Mouse (Mus musculus) myocyte (in vitro differentiated cells): ENCODE data around the gene Baz2b. TPM values are rescaled to one million over a fixed set of nuclear protein-coding genes. Genes with fewer than 3 reads are reported as not detected.
A peak's percentile ranks its signal among the peaks of the same experiment; 100 is the strongest.

ENCODE experiments used
- H3K27me3 ChIP-seq: one replicate; pipeline ENCODE4 v1.6.1; 2011; ENCODE audit not compliant: control insufficient read depth, insufficient read depth, insufficient read length
- H3K36me3 ChIP-seq: one replicate; pipeline ENCODE4 v1.6.1; 2011; ENCODE audit not compliant: control insufficient read depth, insufficient read depth
- H3K4me2 ChIP-seq: one replicate; pipeline ENCODE4 v1.6.1; 2011; ENCODE audit warnings: low read depth, control low read depth
- H3K4me3 ChIP-seq: one replicate; pipeline ENCODE4 v1.5.1; 2011; ENCODE audit warnings: mild to moderate bottlenecking, control low read depth, moderate library complexity
- H3K79me2 ChIP-seq: one replicate; pipeline ENCODE4 v1.6.1; 2011; ENCODE audit not compliant: control insufficient read depth, insufficient read depth
- H3ac ChIP-seq: one replicate; pipeline ENCODE4 v1.6.1; 2011; ENCODE audit not compliant: control insufficient read depth, insufficient read length
- CEBPB ChIP-seq: IDR thresholded peaks from 2 replicates; pipeline ENCODE4 v1.6.1; 2011; ENCODE audit warnings: mild to moderate bottlenecking, moderate library complexity; ENCODE audit not compliant: poor library complexity, insufficient read depth, severe bottlenecking
- E2F4 ChIP-seq: IDR thresholded peaks from one replicate; pipeline ENCODE4 v1.6.1; 2011; ENCODE audit warnings: mild to moderate bottlenecking, control low read depth, moderate library complexity; ENCODE audit not compliant: insufficient read depth
- MAX ChIP-seq: IDR thresholded peaks from one replicate; pipeline ENCODE4 v1.6.1; 2011; ENCODE audit warnings: low read depth, mild to moderate bottlenecking, control low read depth
- MYOD1 ChIP-seq, 3 experiments: IDR thresholded peaks; one replicate each; pipeline ENCODE4 v1.6.1; 2011; ENCODE audit warnings: control low read depth in 2 of 3, low read depth in 2 of 3, mild to moderate bottlenecking in 2 of 3, moderate library complexity in 1 of 3; ENCODE audit not compliant: insufficient read length in 2 of 3, control insufficient read depth in 1 of 3
- MYOG ChIP-seq, 3 experiments: IDR thresholded peaks; one replicate each; pipeline ENCODE4 v1.6.1; 2011; ENCODE audit warnings: control low read depth in 2 of 3, low read depth in 2 of 3, mild to moderate bottlenecking in 2 of 3; ENCODE audit not compliant: insufficient read length in 2 of 3, control insufficient read depth in 1 of 3, insufficient read depth in 1 of 3
- POLR2A ChIP-seq: IDR thresholded peaks from one replicate; pipeline ENCODE4 v1.6.1; 2011; ENCODE audit warnings: low read depth, mild to moderate bottlenecking, control low read depth, moderate library complexity; ENCODE audit not compliant: insufficient read length
- POLR2AphosphoS2 ChIP-seq: IDR thresholded peaks from one replicate; pipeline ENCODE4 v1.6.1; 2011; ENCODE audit warnings: low read depth, control low read depth; ENCODE audit not compliant: insufficient read length
- REST ChIP-seq: IDR thresholded peaks from one replicate; pipeline ENCODE4 v1.6.1; 2011; ENCODE audit warnings: mild to moderate bottlenecking, control low read depth, moderate library complexity; ENCODE audit not compliant: insufficient read depth, insufficient read length
- SRF ChIP-seq: IDR thresholded peaks from one replicate; pipeline ENCODE4 v1.6.1; 2011; ENCODE audit warnings: low read depth; ENCODE audit not compliant: control insufficient read depth, insufficient read length
- TCF12 ChIP-seq: IDR thresholded peaks from one replicate; pipeline ENCODE4 v1.6.1; 2011; ENCODE audit warnings: mild to moderate bottlenecking, control low read depth; ENCODE audit not compliant: poor library complexity, insufficient read depth, severe bottlenecking
- TCF3 ChIP-seq: IDR thresholded peaks from one replicate; pipeline ENCODE4 v1.6.1; 2011; ENCODE audit warnings: low read depth, control low read depth; ENCODE audit not compliant: insufficient read length
- USF1 ChIP-seq: IDR thresholded peaks from one replicate; pipeline ENCODE4 v1.6.1; 2011; ENCODE audit warnings: low read depth, mild to moderate bottlenecking, control low read depth, moderate library complexity
- polyA plus RNA-seq: library from polyadenylated mRNA; unstranded; fragments of >200 nt; fragmentation: generic; extraction: Trizol; gene quantifications from one replicate; pipeline ENCODE4 v1.2.1, GENCODE M21; 2012; ENCODE audit warnings: missing spikeins

Baz2b gene
- polyA plus RNA-seq, 1 experiment: 11.8 TPM

- H3ac ChIP-seq: no peak overlapping the region
- no peaks in the 10 kb centered on the region for H3K36me3 ChIP-seq
- TF ChIP-seq MAX (no peak), SRF (no peak), MYOD1 (IDR thresholded peaks at IDR 0.05; ENCODE audit: control insufficient read depth in 1 of 3, insufficient read length in 2 of 3, low read depth in 2 of 3) (peak in 2 of 3 experiments; percentile 19 to 53), USF1 (peak; percentile 68), POLR2A (no peak), TCF3 (no peak), REST (no peak), CEBPB (no peak), MYOG (IDR thresholded peaks at IDR 0.05; ENCODE audit: control insufficient read depth in 1 of 3, insufficient read depth in 1 of 3, insufficient read length in 2 of 3, low read depth in 2 of 3) (no peak), E2F4 (no peak), TCF12 (no peak), POLR2AphosphoS2 (no peak)
- peak overlapping the region; percentile 19 for H3K4me2 ChIP-seq
- no peak overlapping the region for H3K4me3 ChIP-seq
- H3K27me3 ChIP-seq: no peaks in the 10 kb centered on the region
- H3K79me2 ChIP-seq: peaks cover 19% of the 10 kb centered on the region
Measured at GRCm38 (mm10) chr2:60050667-60051460, 158.8 kb downstream of the Baz2b start.

DNA sequence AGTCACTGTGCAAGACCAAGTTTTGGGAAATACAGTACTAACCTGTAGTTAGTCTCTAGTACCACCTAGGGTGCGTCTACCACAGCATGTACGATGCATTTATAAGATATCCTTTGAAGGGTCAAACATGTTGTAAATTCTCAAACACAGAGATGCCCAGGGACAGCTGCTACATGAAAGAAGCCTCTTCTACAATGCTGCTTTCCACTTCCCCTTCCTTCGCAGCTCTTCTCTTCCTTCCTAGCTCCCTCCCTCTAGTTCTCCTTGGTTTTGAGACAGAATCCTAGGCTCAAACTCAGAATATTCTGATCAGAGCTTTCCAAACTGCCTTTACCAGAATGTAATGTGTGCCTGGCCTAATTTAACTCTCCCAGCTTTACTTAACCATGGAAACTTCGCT is 159.8 kb downstream of the Baz2b start:
- Histone ChIP-seq H3K4me2 (no peak overlapping the region), H3ac (no peak overlapping the region), H3K27me3 (no peaks in the 10 kb centered on the region), H3K36me3 (no peaks in the 10 kb centered on the region), H3K79me2 (peaks cover 14% of the 10 kb centered on the region), H3K4me3 (no peak overlapping the region)
- no peak for TF ChIP-seq POLR2AphosphoS2
- TF ChIP-seq USF1: no peak
- no peak for TF ChIP-seq TCF3
- no peak for TF ChIP-seq REST
- no peak for TF ChIP-seq CEBPB
- TF ChIP-seq MYOD1 (IDR thresholded peaks at IDR 0.05; ENCODE audit: control insufficient read depth in 1 of 3, insufficient read length in 2 of 3, low read depth in 2 of 3): no peak
- TF ChIP-seq MYOG (IDR thresholded peaks at IDR 0.05; ENCODE audit: control insufficient read depth in 1 of 3, insufficient read depth in 1 of 3, insufficient read length in 2 of 3, low read depth in 2 of 3): no peak
- no peak for TF ChIP-seq TCF12
- no peak for TF ChIP-seq E2F4
- TF ChIP-seq POLR2A: no peak
- TF ChIP-seq SRF: no peak
- no peak for TF ChIP-seq MAX

DNA sequence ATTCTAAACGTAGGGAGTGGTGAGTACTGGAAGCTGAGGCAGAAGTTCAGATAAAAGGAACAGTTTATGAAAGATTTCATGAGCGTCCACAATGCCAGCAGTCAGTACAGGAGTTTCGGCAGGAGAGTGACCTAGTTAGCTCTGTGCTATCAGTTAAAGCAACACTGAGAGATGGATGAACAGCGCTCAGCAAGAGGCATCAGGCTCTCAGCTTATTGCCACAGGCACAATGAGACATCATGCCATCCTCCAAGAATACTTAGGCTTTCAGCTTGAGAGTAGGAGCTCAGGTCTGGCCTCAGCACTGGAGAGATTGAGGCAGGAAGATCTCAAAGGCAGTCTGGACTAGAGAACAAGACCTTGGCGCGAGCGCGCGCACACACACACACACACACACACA is 160.3 kb downstream of the Baz2b start:
- Histone ChIP-seq H3K36me3 (no peaks in the 10 kb centered on the region), H3K27me3 (no peaks in the 10 kb centered on the region), H3K4me2 (no peak overlapping the region), H3K4me3 (no peak overlapping the region), H3ac (no peak overlapping the region), H3K79me2 (peaks cover 10% of the 10 kb centered on the region)
- no peak for TF ChIP-seq MAX
- TF ChIP-seq E2F4: no peak
- no peak for TF ChIP-seq POLR2A
- TF ChIP-seq MYOG (IDR thresholded peaks at IDR 0.05; ENCODE audit: control insufficient read depth in 1 of 3, insufficient read depth in 1 of 3, insufficient read length in 2 of 3, low read depth in 2 of 3): no peak
- no peak for TF ChIP-seq TCF12
- TF ChIP-seq POLR2AphosphoS2: no peak
- no peak for TF ChIP-seq CEBPB
- no peak for TF ChIP-seq MYOD1 (IDR thresholded peaks at IDR 0.05; ENCODE audit: control insufficient read depth in 1 of 3, insufficient read length in 2 of 3, low read depth in 2 of 3)
- TF ChIP-seq SRF: no peak
- no peak for TF ChIP-seq USF1
- no peak for TF ChIP-seq REST
- TF ChIP-seq TCF3: no peak

GRCm38 (mm10) chr2:60045995-60046394 is 163.6 kb downstream of the Baz2b start:
- no peaks in the 10 kb centered on the region for H3K36me3 ChIP-seq
- no peak overlapping the region for H3K4me2 ChIP-seq
- H3K79me2 ChIP-seq: no peaks in the 10 kb centered on the region
- H3ac ChIP-seq: no peak overlapping the region
- TF ChIP-seq REST (no peak), POLR2AphosphoS2 (no peak), USF1 (no peak), MAX (no peak), MYOG (IDR thresholded peaks at IDR 0.05; ENCODE audit: control insufficient read depth in 1 of 3, insufficient read depth in 1 of 3, insufficient read length in 2 of 3, low read depth in 2 of 3) (no peak), POLR2A (no peak), MYOD1 (IDR thresholded peaks at IDR 0.05; ENCODE audit: control insufficient read depth in 1 of 3, insufficient read length in 2 of 3, low read depth in 2 of 3) (no peak), E2F4 (no peak), SRF (no peak)
- no peaks in the 10 kb centered on the region for H3K27me3 ChIP-seq
- no peak overlapping the region for H3K4me3 ChIP-seq
